Mouse (Mus musculus) CH12.LX (cell line): ENCODE results near the gene Fgfrl1. TPM values are rescaled to one million over a fixed set of nuclear protein-coding genes. Genes with fewer than 3 reads are reported as not detected.

Source experiments
- DNase-seq: peaks from one replicate; pipeline ENCODE4 v3.0.0-alpha.2; 2013; ENCODE audit errors: extremely low read depth
- H3K27ac ChIP-seq: 2 replicates; pipeline ENCODE4 v1.5.1; 2012; ENCODE audit warnings: low read depth, mild to moderate bottlenecking, control low read depth, moderate library complexity; ENCODE audit not compliant: insufficient read depth
- H3K27me3 ChIP-seq: replicated peaks from 2 replicates; pipeline ENCODE3; 2012; ENCODE audit warnings: inconsistent platforms
- H3K36me3 ChIP-seq, 2 experiments: replicated peaks in 1 of 2; 2 replicates each; pipeline versions ENCODE3 to v1.6.1; 2012; ENCODE audit warnings: inconsistent platforms in 1 of 2, low read length in 1 of 2, mild to moderate bottlenecking in 1 of 2, mixed read lengths in 1 of 2, moderate library complexity in 1 of 2; ENCODE audit not compliant: control insufficient read depth in 1 of 2, insufficient read depth in 1 of 2
- H3K4me1 ChIP-seq, 2 experiments: 2 replicates each; pipeline ENCODE4 v1.6.1; 2012; ENCODE audit warnings: inconsistent platforms in 1 of 2, moderate library complexity in 1 of 2; ENCODE audit not compliant: insufficient read depth in 2 of 2, control insufficient read depth in 1 of 2
- H3K4me2 ChIP-seq: 2 replicates; pipeline ENCODE4 v1.6.1; 2012; ENCODE audit warnings: low read depth, mild to moderate bottlenecking, control low read depth; ENCODE audit not compliant: poor library complexity, insufficient read depth, severe bottlenecking
- H3K4me3 ChIP-seq, 3 experiments: fragments of 150-350 bp in 1 of 3; sonication (generic) in 1 of 3; replicated peaks in 1 of 3; 2 replicates each; pipeline versions ENCODE3 to v1.5.1; 2011 to 2012; ENCODE audit warnings: low read depth in 2 of 3, low read length in 2 of 3, mild to moderate bottlenecking in 2 of 3, moderate library complexity in 2 of 3, control low read depth in 1 of 3, improper control_type of control experiment in 1 of 3, inconsistent platforms in 1 of 3, mixed read lengths in 1 of 3; ENCODE audit not compliant: poor library complexity in 1 of 3
- H3K79me2 ChIP-seq: replicated peaks from 2 replicates; pipeline ENCODE4 v1.6.1; 2012; ENCODE audit warnings: mild to moderate bottlenecking, moderate library complexity; ENCODE audit not compliant: control insufficient read depth, poor library complexity, insufficient read depth, severe bottlenecking; ENCODE audit errors: extremely low read depth
- H3K9ac ChIP-seq: 2 replicates; pipeline ENCODE4 v1.6.1; 2012; ENCODE audit warnings: low read depth, mild to moderate bottlenecking, control low read depth, moderate library complexity; ENCODE audit not compliant: insufficient read depth
- H3K9me3 ChIP-seq: replicated peaks from 2 replicates; pipeline ENCODE3; 2012; ENCODE audit warnings: low read length, inconsistent platforms, mixed read lengths
- BHLHE40 ChIP-seq: IDR thresholded peaks from 2 replicates; pipeline ENCODE4 v1.6.1; 2011; ENCODE audit warnings: mild to moderate bottlenecking, low read depth, low read length, improper control_type of control experiment
- CHD2 ChIP-seq: IDR thresholded peaks from 2 replicates; pipeline ENCODE4 v1.6.1; 2011; ENCODE audit warnings: low read length, improper control_type of control experiment
- E2F4 ChIP-seq: IDR thresholded peaks from 2 replicates; pipeline ENCODE4 v1.6.1; 2011; ENCODE audit warnings: low read depth, low read length, improper control_type of control experiment; ENCODE audit not compliant: insufficient replicate concordance
- ELF1 ChIP-seq: IDR thresholded peaks from 2 replicates; pipeline ENCODE4 v1.6.1; 2014; ENCODE audit warnings: low read depth, mild to moderate bottlenecking, inconsistent platforms, low read length, improper control_type of control experiment
- EP300 ChIP-seq: IDR thresholded peaks from 2 replicates; pipeline ENCODE4 v1.6.1; 2011; ENCODE audit warnings: low read length, improper control_type of control experiment
- HCFC1 ChIP-seq: IDR thresholded peaks from 2 replicates; pipeline ENCODE4 v1.6.1; 2012; ENCODE audit warnings: low read depth, mild to moderate bottlenecking, inconsistent platforms, low read length, improper control_type of control experiment
- IRF4 ChIP-seq: IDR thresholded peaks from 2 replicates; pipeline ENCODE4 v1.6.1; 2014; ENCODE audit warnings: low read depth, mild to moderate bottlenecking, inconsistent platforms, low read length, improper control_type of control experiment
- JUND ChIP-seq: conservative IDR thresholded peaks from 2 replicates; pipeline ENCODE4 v1.6.1; 2011; ENCODE audit warnings: low read depth, low read length, improper control_type of control experiment
- MAX ChIP-seq: IDR thresholded peaks from 2 replicates; pipeline ENCODE4 v1.6.1; 2011; ENCODE audit warnings: low read length, improper control_type of control experiment
- MYC ChIP-seq: IDR thresholded peaks from 2 replicates; pipeline ENCODE4 v1.6.1; 2011; ENCODE audit warnings: low read depth, mild to moderate bottlenecking, improper control_type of control experiment, low read length
- NELFE ChIP-seq: IDR thresholded peaks from 2 replicates; pipeline ENCODE4 v1.6.1; 2011; ENCODE audit warnings: low read depth, low read length, improper control_type of control experiment
- NRF1 ChIP-seq: IDR thresholded peaks from 2 replicates; pipeline ENCODE4 v1.6.1; 2014; ENCODE audit warnings: low read depth, mild to moderate bottlenecking, inconsistent platforms, low read length, improper control_type of control experiment, moderate library complexity
- POLR2A ChIP-seq: IDR thresholded peaks from 2 replicates; pipeline ENCODE4 v1.6.1; 2011; ENCODE audit warnings: low read depth, mild to moderate bottlenecking, improper control_type of control experiment, low read length
- POLR2AphosphoS2 ChIP-seq: IDR thresholded peaks from 2 replicates; pipeline ENCODE4 v1.6.1; 2011; ENCODE audit warnings: low read depth, low read length, improper control_type of control experiment
- RAD21 ChIP-seq: IDR thresholded peaks from 2 replicates; pipeline ENCODE4 v1.6.1; 2011; ENCODE audit warnings: low read depth, mild to moderate bottlenecking, low read length, improper control_type of control experiment, moderate library complexity
- RCOR1 ChIP-seq: conservative IDR thresholded peaks from 2 replicates; pipeline ENCODE4 v1.6.1; 2012; ENCODE audit warnings: low read depth, mild to moderate bottlenecking, inconsistent platforms, low read length, improper control_type of control experiment
- UBTF ChIP-seq: IDR thresholded peaks from 2 replicates; pipeline ENCODE4 v1.6.1; 2012; ENCODE audit warnings: low read depth, mild to moderate bottlenecking, inconsistent platforms, low read length, improper control_type of control experiment, moderate library complexity
- USF1 ChIP-seq: IDR thresholded peaks from 2 replicates; pipeline ENCODE4 v1.6.1; 2014; ENCODE audit warnings: low read depth, mild to moderate bottlenecking, inconsistent platforms, low read length, improper control_type of control experiment
- USF2 ChIP-seq: conservative IDR thresholded peaks from 2 replicates; pipeline ENCODE4 v1.6.1; 2011; ENCODE audit warnings: low read depth, low read length, improper control_type of control experiment
- ZC3H11A ChIP-seq: IDR thresholded peaks from 2 replicates; pipeline ENCODE4 v1.6.1; 2012; ENCODE audit warnings: low read depth, mild to moderate bottlenecking, inconsistent platforms, low read length, improper control_type of control experiment
- ZKSCAN1 ChIP-seq: IDR thresholded peaks from 2 replicates; pipeline ENCODE4 v1.6.1; 2012; ENCODE audit warnings: low read depth, inconsistent platforms, low read length, improper control_type of control experiment, borderline replicate concordance
- dilution Hi-C: fragments of 300-500 bp; cut with MboI; formaldehyde crosslinking; loops from 2 replicates; pipeline ENCODE4 v1.14.3; 2020; ENCODE audit warnings: low sequenced_read_pairs; ENCODE audit not compliant: extremely low pct_unique_long_range_greater_than_20kb, extremely low pct_ligation_motif_present
- in situ Hi-C: fragments of 300-500 bp; cut with MboI; formaldehyde crosslinking; loops from 3 replicates; pipeline ENCODE4 v1.14.3; 2019; ENCODE audit warnings: low sequenced_read_pairs, low pct_ligation_motif_present, low pct_unique_long_range_greater_than_20kb, mixed read lengths
- polyA plus RNA-seq: library from polyadenylated mRNA; unstranded; fragments of >175 nt; gene quantifications from 2 replicates; pipeline ENCODE4 v1.2.1, GENCODE M21; 2012; ENCODE audit warnings: low read depth; ENCODE audit not compliant: insufficient read length
- total RNA-seq, 2 experiments: library from RNA; depleted of rRNA; stranded (reverse); fragments of 300-350 nt in 1 of 2; fragments of >200 nt in 1 of 2; gene quantifications; 2 replicates each; pipeline ENCODE4 v1.2.3; 2012 to 2014

Gene Fgfrl1
- total and polyA plus RNA-seq, 3 experiments, result 0.17 to 0.64 (median 0.26) TPM

GRCm38 (mm10) chr5:108655381-108655780, 36.8 kb upstream of the Fgfrl1 start:
- TF ChIP-seq E2F4 (no peak), USF2 (no peak), MYC (no peak), BHLHE40 (no peak), NRF1 (no peak), POLR2A (no peak), MAX (no peak), CHD2 (no peak), RCOR1 (no peak), ELF1 (no peak), NELFE (no peak), JUND (no peak), HCFC1 (no peak), IRF4 (no peak), USF1 (no peak), ZKSCAN1 (no peak), POLR2AphosphoS2 (no peak), RAD21 (no peak)
- TF ChIP-seq, all 38 proteins: peak for 0
- H3K4me3 ChIP-seq, result no peak overlapping the region
- H3K79me2 ChIP-seq, result no peaks in the 10 kb centered on the region
- in situ Hi-C loops (loop anchor here (25.0 kb wide), 1 partner anchor 218 kb away; the partner anchor contains the start of genes Atp5k and Mfsd7a), dilution Hi-C loops (no loop called here)
- H3K9ac ChIP-seq, result no peak overlapping the region
- DNase-seq, result no peak
- no peaks in the 10 kb centered on the region for H3K27me3 ChIP-seq
- no peaks in the 10 kb centered on the region for H3K9me3 ChIP-seq
- H3K4me1 ChIP-seq, result peaks cover 3 to 18% of the 10 kb centered on the region in 2 experiments
- peaks cover 56 to 81% of the 10 kb centered on the region in 2 experiments for H3K36me3 ChIP-seq
- no peak overlapping the region for H3K4me2 ChIP-seq
- H3K27ac ChIP-seq, result no peak overlapping the region

GRCm38 (mm10) chr5:108655891-108656650, 36.1 kb upstream of the Fgfrl1 start:
- no peak overlapping the region for H3K27ac ChIP-seq
- no peaks in the 10 kb centered on the region for H3K79me2 ChIP-seq
- no peak overlapping the region for H3K9ac ChIP-seq
- no peak for TF ChIP-seq E2F4
- TF ChIP-seq UBTF, result no peak
- no peak for TF ChIP-seq EP300
- TF ChIP-seq ZC3H11A, result no peak
- TF ChIP-seq USF2, result no peak
- no peak overlapping the region for H3K4me2 ChIP-seq
- H3K36me3 ChIP-seq, result peaks cover 56 to 74% of the 10 kb centered on the region in 2 experiments
- H3K27me3 ChIP-seq, result no peaks in the 10 kb centered on the region
- DNase-seq, result no peak
- peaks cover 5 to 22% of the 10 kb centered on the region in 2 experiments for H3K4me1 ChIP-seq
- dilution Hi-C loops (no loop called here), in situ Hi-C loops (loop anchor here (25.0 kb wide), 1 partner anchor 219 kb away; the partner anchor contains the start of genes Atp5k and Mfsd7a)
- H3K9me3 ChIP-seq, result no peaks in the 10 kb centered on the region
- no peak overlapping the region for H3K4me3 ChIP-seq
